Comparison of ENCODE assay signal across 29 mouse cellular contexts in genomic region chr3:30239416-30239815, GRCm38 (mm10).
DNase-seq lines count a peak whose midpoint lies in the region; ATAC-seq and TF ChIP-seq lines count a peak whose summit lies in the region.
"Had no signal": no experiment of that assay in that cellular context is flagged by ENCODE, and none has a peak within 500 bp of the region (broad histone marks: within the 10 kb centered on the region; RNA-seq: fewer than 3 reads in every experiment).

No protein-coding gene starts in this region.

- H3K27ac ChIP-seq in kidney, adult 2 months (ENCODE audit: insufficient read depth, low read depth, low read length), result peak overlapping the region; percentile 60
- H3K27ac ChIP-seq in MEL (ENCODE audit: control insufficient read depth, low read depth, low read length), result no peak overlapping the region; the same call in 1 of the 2 replicates
- H3K27ac ChIP-seq in thymus, adult 2 months (ENCODE audit: control insufficient read depth, insufficient read depth, low read length), result no peak overlapping the region
- H3K27ac ChIP-seq: embryonic facial prominence, embryonic 10.5 days; embryonic facial prominence, embryonic 13.5 days; forebrain, embryonic 12.5 days; heart, embryonic 15.5 days; hindbrain, embryonic 14.5 days; hindbrain, postnatal 0 days had no signal

- no peaks in the 10 kb centered on the region for H3K9me3 ChIP-seq in MEL (replicated peaks; ENCODE audit: insufficient read depth, low read length)
- H3K9me3 ChIP-seq: embryonic facial prominence, embryonic 10.5 days; embryonic facial prominence, embryonic 13.5 days; forebrain, embryonic 12.5 days; heart, embryonic 12.5 days; heart, embryonic 15.5 days had no signal

- H3K36me3 ChIP-seq in kidney, adult 2 months (ENCODE audit: control insufficient read depth, insufficient read depth, low read length), result no peaks in the 10 kb centered on the region
- H3K36me3 ChIP-seq in MEL (ENCODE audit: control insufficient read depth in 1 of 2, insufficient read depth in 2 of 2, low read length in 2 of 2), result no peaks in the 10 kb centered on the region
- H3K36me3 ChIP-seq in thymus, adult 2 months (ENCODE audit: control insufficient read depth, insufficient read depth, low read length), result no peaks in the 10 kb centered on the region
- H3K36me3 ChIP-seq: embryonic facial prominence, embryonic 10.5 days; embryonic facial prominence, embryonic 13.5 days; forebrain, embryonic 12.5 days; heart, embryonic 12.5 days; heart, embryonic 15.5 days had no signal

- H3K9ac ChIP-seq in MEL (ENCODE audit: control insufficient read depth, low read depth, low read length, poor library complexity, severe bottlenecking), result no peak overlapping the region
- H3K9ac ChIP-seq: embryonic facial prominence, embryonic 13.5 days; forebrain, embryonic 12.5 days; heart, embryonic 12.5 days; heart, embryonic 15.5 days; hindbrain, embryonic 14.5 days had no signal

- no peak for TF ChIP-seq POLR2A in kidney, adult 2 months (IDR thresholded peaks at IDR 0.05; ENCODE audit: low read depth, low read length)
- TF ChIP-seq POLR2A in MEL (IDR thresholded peaks at IDR 0.05; ENCODE audit: control insufficient read depth in 1 of 2, insufficient read depth in 1 of 2, low read depth in 1 of 2, low read length in 2 of 2, poor library complexity in 1 of 2), result no peak
- TF ChIP-seq POLR2A in thymus, adult 2 months (IDR thresholded peaks at IDR 0.05; ENCODE audit: control insufficient read depth, extremely low read depth, insufficient read depth, low read length, poor library complexity), result no peak

- H3K4me1 ChIP-seq in kidney, adult 2 months (ENCODE audit: control insufficient read depth, insufficient read depth, low read length), result no peaks in the 10 kb centered on the region; the same call in 1 of the 2 replicates
- H3K4me1 ChIP-seq in MEL (ENCODE audit: control insufficient read depth in 1 of 2, insufficient read depth in 2 of 2, low read length in 2 of 2), result no peaks in the 10 kb centered on the region
- H3K4me1 ChIP-seq in thymus, adult 2 months (replicated peaks; ENCODE audit: control insufficient read depth, insufficient read depth, low read length), result no peaks in the 10 kb centered on the region

- WGBS in kidney, adult 2 months, result 68% methylated on average over 1 of the region's 1 CpGs
- 74% methylated on average over 1 of the region's 1 CpGs for WGBS in thymus, adult 2 months

- H3K4me3 ChIP-seq in kidney, adult 2 months (ENCODE audit: insufficient read depth, low read depth, low read length), result no peak overlapping the region
- H3K4me3 ChIP-seq in MEL (ENCODE audit: control insufficient read depth in 1 of 2, insufficient read depth in 1 of 2, low read depth in 2 of 2, low read length in 2 of 2), result no peak overlapping the region
- H3K4me3 ChIP-seq in thymus, adult 2 months (ENCODE audit: control insufficient read depth, insufficient read depth, low read length), result no peak overlapping the region
- H3K4me3 ChIP-seq: embryonic facial prominence, embryonic 10.5 days; embryonic facial prominence, embryonic 13.5 days; erythroblast, embryonic 14.5 days; forebrain, embryonic 12.5 days; heart, embryonic 12.5 days; heart, embryonic 15.5 days had no signal

- H3K79me2 ChIP-seq in MEL (ENCODE audit: control insufficient read depth, insufficient read depth, low read length, poor library complexity), result no peaks in the 10 kb centered on the region

- ATAC-seq in megakaryocyte progenitor cell, adult 5-6 weeks (replicated peaks; ENCODE audit: poor library complexity), result peak; percentile 86
- ATAC-seq: CD4-positive, CD25-positive, alpha-beta regulatory T cell, adult 4 months; forebrain, embryonic 16.5 days; hindbrain, postnatal 0 days; inflammation-experienced regulatory T-cells, adult 6 months had no signal

- TF ChIP-seq EP300 in MEL (IDR thresholded peaks at IDR 0.05; ENCODE audit: low read depth in 1 of 2, low read length in 2 of 2), result peak in 1 of 2 experiments; percentile 37; a peak in 2 of 4 replicates

- TF ChIP-seq RAD21 in MEL (IDR thresholded peaks at IDR 0.05; ENCODE audit: low read depth, low read length), result no peak

- DNase-seq in kidney, adult 2 months, result no peak
- DNase-seq in kidney, adult 9 months, result no peak
- DNase-seq in 416B (ENCODE audit: low read depth), result peak; percentile 87
- peak; percentile 22 for DNase-seq in MEL (ENCODE audit: low read depth, low spot score)
- DNase-seq in thymus, adult 2 months, result no peak
- DNase-seq in lung, postnatal 4 days, result no peak
- DNase-seq: adrenal gland, adult 2 months; adrenal gland, postnatal 14 days; cerebellum, adult 11 months; cerebellum, adult 2 months; cerebellum, adult 9-11 months; cerebellum, postnatal 25 days; embryo, embryonic 11 days; gastrocnemius, postnatal 10 days; heart, adult 18-20 months; heart, postnatal 10 days; heart, postnatal 4 days had no signal

- H3K27me3 ChIP-seq in kidney, adult 2 months (replicated peaks; ENCODE audit: control insufficient read depth, insufficient read depth, low read length), result no peaks in the 10 kb centered on the region
- H3K27me3 ChIP-seq in MEL (ENCODE audit: control insufficient read depth in 1 of 2, insufficient read depth in 2 of 2, low read length in 2 of 2), result no peaks in the 10 kb centered on the region
- H3K27me3 ChIP-seq in thymus, adult 2 months (ENCODE audit: control insufficient read depth, insufficient read depth, low read length), result no peaks in the 10 kb centered on the region
- H3K27me3 ChIP-seq: embryonic facial prominence, embryonic 13.5 days; forebrain, embryonic 12.5 days; heart, embryonic 12.5 days; heart, embryonic 15.5 days had no signal

- no peak for TF ChIP-seq CTCF in kidney, adult 2 months (conservative IDR thresholded peaks at IDR 0.05; ENCODE audit: insufficient read depth, insufficient read length, low read depth, low read length)
- TF ChIP-seq CTCF in MEL (IDR thresholded peaks at IDR 0.05 in 2 of 3, conservative IDR thresholded peaks at IDR 0.05 in 1 of 3; ENCODE audit: control insufficient read depth in 1 of 3, insufficient read depth in 1 of 3, low read depth in 2 of 3, low read length in 3 of 3, poor library complexity in 1 of 3, severe bottlenecking in 1 of 3), result no peak
- TF ChIP-seq CTCF in thymus, adult 2 months (IDR thresholded peaks at IDR 0.05; ENCODE audit: borderline replicate concordance, control insufficient read depth, extremely low read depth, insufficient read depth, low read length, poor library complexity), result no peak

TF ChIP-seq in MEL, 35 proteins besides CTCF, POLR2A, EP300 and RAD21:
- TF ChIP-seq USF1 (IDR thresholded peaks at IDR 0.05; ENCODE audit: low read depth, low read length) (no peak), GABPA (IDR thresholded peaks at IDR 0.05; ENCODE audit: low read depth, low read length) (no peak), MAZ (IDR thresholded peaks at IDR 0.05; ENCODE audit: low read depth, low read length) (no peak), POLR2AphosphoS2 (IDR thresholded peaks at IDR 0.05; ENCODE audit: low read length) (no peak), ELF1 (IDR thresholded peaks at IDR 0.05; ENCODE audit: low read depth, low read length) (no peak), USF2 (IDR thresholded peaks at IDR 0.05; ENCODE audit: borderline replicate concordance in 1 of 2, insufficient read depth in 1 of 2, low read depth in 1 of 2, low read length in 2 of 2) (no peak), MAX (IDR thresholded peaks at IDR 0.05; ENCODE audit: low read length) (peak; percentile 48), NRF1 (IDR thresholded peaks at IDR 0.05; ENCODE audit: insufficient read depth, low read depth, low read length, poor library complexity, severe bottlenecking) (no peak), SIN3A (IDR thresholded peaks at IDR 0.05; ENCODE audit: low read length) (no peak), TCF12 (IDR thresholded peaks at IDR 0.05; ENCODE audit: low read depth, low read length) (peak; percentile 37; the same call in 1 of the 2 replicates), KAT2A (conservative IDR thresholded peaks at IDR 0.05; ENCODE audit: low read depth, low read length) (no peak), E2F4 (IDR thresholded peaks at IDR 0.05; ENCODE audit: borderline replicate concordance, low read depth, low read length) (no peak), MEF2A (IDR thresholded peaks at IDR 0.05; ENCODE audit: extremely low read depth, insufficient replicate concordance, low read depth, low read length, poor library complexity, severe bottlenecking) (no peak), ZKSCAN1 (IDR thresholded peaks at IDR 0.05; ENCODE audit: low read depth, low read length) (no peak), ZNF384 (IDR thresholded peaks at IDR 0.05; ENCODE audit: low read depth, low read length) (no peak), TBP (IDR thresholded peaks at IDR 0.05; ENCODE audit: low read depth, low read length) (no peak), MAFK (IDR thresholded peaks at IDR 0.05; ENCODE audit: borderline replicate concordance, low read depth, low read length) (no peak), ZC3H11A (IDR thresholded peaks at IDR 0.05; ENCODE audit: low read depth, low read length) (no peak), MXI1 (IDR thresholded peaks at IDR 0.05; ENCODE audit: low read depth, low read length) (no peak), BHLHE40 (IDR thresholded peaks at IDR 0.05; ENCODE audit: borderline replicate concordance, low read depth, low read length) (no peak), GATA1 (IDR thresholded peaks at IDR 0.05; ENCODE audit: low read depth, low read length) (0 out of 2 replicates have a peak, but pooled peaks have one; percentile 33), NELFE (IDR thresholded peaks at IDR 0.05; ENCODE audit: low read depth, low read length) (no peak), ETS1 (IDR thresholded peaks at IDR 0.05; ENCODE audit: low read depth, low read length) (peak; percentile 50; the same call in 1 of the 2 replicates), MYB (IDR thresholded peaks at IDR 0.05; ENCODE audit: low read depth, low read length) (no peak), HCFC1 (IDR thresholded peaks at IDR 0.05; ENCODE audit: low read depth, low read length) (no peak), CHD2 (IDR thresholded peaks at IDR 0.05; ENCODE audit: low read length) (no peak), RCOR1 (IDR thresholded peaks at IDR 0.05; ENCODE audit: low read depth, low read length) (no peak), TAL1 (IDR thresholded peaks at IDR 0.05; ENCODE audit: low read length) (no peak), JUND (IDR thresholded peaks at IDR 0.05; ENCODE audit: low read depth, low read length) (no peak), ZMIZ1 (IDR thresholded peaks at IDR 0.05; ENCODE audit: low read depth, low read length) (no peak), POLR2AphosphoS5 (IDR thresholded peaks at IDR 0.05; ENCODE audit: borderline replicate concordance, low read depth, low read length) (no peak), SMC3 (IDR thresholded peaks at IDR 0.05; ENCODE audit: low read depth, low read length) (no peak)

Comparison
In these comparisons a context has a peak if more than half of its experiments do, and no peak if none do; other contexts are left out.
1. DNase-seq: peak in 416B (single experiment) and MEL (single experiment); none in kidney, adult 2 months (single experiment), kidney, adult 9 months (single experiment), thymus, adult 2 months (single experiment) and lung, postnatal 4 days (0 of 2).